Mouse (Mus musculus) heart, postnatal 0 days (tissue): ENCODE data around the gene Lrch4.

Source experiments
- CTCF ChIP-seq: IDR thresholded peaks from 2 replicates; pipeline ENCODE4 v1.5.1; 2016; ENCODE audit warnings: antibody characterized with exemption, control low read depth, low read depth
- EP300 ChIP-seq: IDR thresholded peaks from 2 replicates; pipeline ENCODE4 v1.6.1; 2016; ENCODE audit warnings: antibody characterized with exemption, low read depth

GRCm38 (mm10) chr5:137627991-137628390, 930 bp upstream of the Lrch4 start:
- peak; percentile 7; the same call in 1 of the 2 replicates for TF ChIP-seq CTCF
- no peak for TF ChIP-seq EP300
